Mouse (Mus musculus) adrenal gland, adult 2 months (tissue): Measurements from ENCODE around the gene Ppp2r5d. TPM values are rescaled to one million over a fixed set of nuclear protein-coding genes. Genes with fewer than 3 reads are reported as not detected.
A peak's percentile ranks its signal among the peaks of the same experiment; 100 is the strongest.

Source experiments
- DNase-seq: peaks from one replicate; pipeline ENCODE4 v3.0.0; 2021
- polyA plus RNA-seq: library from polyadenylated mRNA; depleted of rRNA; stranded (reverse); fragments of >200 nt; gene quantifications from 2 replicates; pipeline ENCODE4 v1.2.3, GENCODE M21; 2012
- total RNA-seq, 2 experiments: library from RNA; stranded (reverse); gene quantifications; 2 replicates each; pipeline ENCODE4 v1.2.3; 2021

Gene Ppp2r5d
- total and polyA plus RNA-seq, 3 experiments, result 42.6 to 50.3 (median 46.1) TPM

DNA sequence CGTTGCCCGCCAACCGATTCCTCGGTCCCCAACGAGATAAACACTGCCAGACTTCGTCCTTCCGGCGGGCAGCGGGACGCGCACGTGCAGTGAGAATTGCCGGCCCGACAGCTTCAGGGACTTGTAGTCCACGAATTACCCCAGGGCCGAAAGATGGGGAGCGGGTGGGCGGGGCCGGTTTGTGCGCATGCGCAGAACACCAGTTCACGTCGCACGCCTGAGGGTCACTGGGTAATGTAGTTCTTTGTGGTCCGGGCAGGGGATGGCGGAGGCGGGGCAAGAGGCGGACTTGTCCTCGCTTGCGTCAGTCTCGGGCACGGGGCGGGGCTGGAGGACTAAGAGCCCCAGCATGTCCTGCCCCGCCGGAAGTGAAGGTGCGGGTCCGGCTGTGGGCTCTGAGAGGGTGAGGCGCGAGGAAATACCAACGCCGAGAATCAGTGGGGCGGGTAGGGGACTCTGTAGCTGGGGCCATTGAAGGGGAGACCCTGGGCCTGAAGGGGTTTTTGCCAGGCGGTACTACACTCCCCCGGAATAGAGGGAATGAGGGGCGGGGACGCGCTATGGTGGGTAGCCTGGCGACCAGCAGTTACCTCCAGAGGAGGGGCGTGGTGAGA lies 24.0 kb downstream of the Ppp2r5d start, which contains the start of gene Klhdc3:
Klhdc3 (minus strand) TSS at position 155 of the 614 bp plus-strand sequence.
- peak; percentile 98 for DNase-seq

GRCm38 (mm10) chr17:46679843-46680759 lies 24.8 kb downstream of the Ppp2r5d start:
- no peak for DNase-seq

- DNase-seq, result no peak
Observed at GRCm38 (mm10) chr17:46678911-46679310, 26.0 kb downstream of the Ppp2r5d start.

DNA sequence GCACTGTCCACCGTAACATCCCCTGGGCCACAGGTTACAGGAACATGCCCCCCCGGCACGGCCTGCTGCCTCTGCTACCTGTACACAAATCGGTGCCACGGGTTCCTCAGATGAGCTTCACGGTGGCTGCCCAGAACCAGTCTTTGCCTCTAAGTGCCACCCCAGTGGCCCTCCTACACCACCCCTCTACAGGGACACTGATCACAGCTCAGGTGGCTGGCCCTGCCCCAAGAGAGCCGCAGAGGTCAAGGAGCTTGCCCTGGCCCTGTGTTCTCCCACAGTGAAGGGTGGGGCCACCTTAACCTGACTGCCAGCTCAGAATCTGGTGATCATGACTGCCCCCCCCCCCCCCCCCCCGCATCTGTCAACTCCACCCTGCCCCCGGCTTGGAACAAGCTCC lies 26.5 kb downstream of the Ppp2r5d start, which contains the start of gene Mea1:
Mea1 (plus strand) TSS at position 378 of the 400 bp plus-strand sequence.
- DNase-seq, result no peak

DNA sequence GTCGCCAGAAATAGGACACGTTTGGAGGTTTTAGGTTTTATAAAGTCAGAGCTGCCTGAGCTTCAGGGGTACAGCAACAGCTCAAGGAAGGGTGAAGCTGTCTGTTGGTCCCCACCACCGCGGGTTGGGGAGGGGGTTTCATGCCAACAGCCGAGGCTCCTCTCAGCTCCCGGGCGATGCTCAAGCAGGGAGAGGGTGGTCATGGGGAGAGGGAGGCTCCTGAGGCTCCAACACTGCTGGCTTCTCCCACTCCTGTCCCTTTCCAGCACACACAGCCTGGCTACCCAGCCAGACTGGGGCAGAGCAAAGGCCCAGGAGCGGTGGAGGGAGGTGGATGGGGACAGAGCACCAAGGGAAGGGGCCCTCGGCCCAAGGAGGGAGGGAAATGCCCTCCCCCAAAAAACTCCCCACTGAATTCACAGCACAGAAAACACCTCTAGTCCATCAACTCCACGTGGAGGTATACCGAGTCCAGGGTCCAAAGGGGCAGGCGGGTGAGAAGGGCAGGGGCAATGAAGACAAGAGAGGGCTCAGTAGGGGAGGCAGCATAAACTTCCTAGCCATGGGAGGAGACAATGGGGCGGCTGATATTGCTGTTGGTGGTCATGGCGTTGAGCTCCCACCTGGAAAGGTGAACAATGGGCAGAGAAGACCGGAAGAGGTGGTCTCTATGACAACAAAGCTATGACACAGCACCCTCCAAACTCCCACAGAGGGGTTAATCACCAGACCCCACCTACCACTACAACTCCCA lies 30.2 kb downstream of the Ppp2r5d start:
- DNase-seq, result no peak

DNA sequence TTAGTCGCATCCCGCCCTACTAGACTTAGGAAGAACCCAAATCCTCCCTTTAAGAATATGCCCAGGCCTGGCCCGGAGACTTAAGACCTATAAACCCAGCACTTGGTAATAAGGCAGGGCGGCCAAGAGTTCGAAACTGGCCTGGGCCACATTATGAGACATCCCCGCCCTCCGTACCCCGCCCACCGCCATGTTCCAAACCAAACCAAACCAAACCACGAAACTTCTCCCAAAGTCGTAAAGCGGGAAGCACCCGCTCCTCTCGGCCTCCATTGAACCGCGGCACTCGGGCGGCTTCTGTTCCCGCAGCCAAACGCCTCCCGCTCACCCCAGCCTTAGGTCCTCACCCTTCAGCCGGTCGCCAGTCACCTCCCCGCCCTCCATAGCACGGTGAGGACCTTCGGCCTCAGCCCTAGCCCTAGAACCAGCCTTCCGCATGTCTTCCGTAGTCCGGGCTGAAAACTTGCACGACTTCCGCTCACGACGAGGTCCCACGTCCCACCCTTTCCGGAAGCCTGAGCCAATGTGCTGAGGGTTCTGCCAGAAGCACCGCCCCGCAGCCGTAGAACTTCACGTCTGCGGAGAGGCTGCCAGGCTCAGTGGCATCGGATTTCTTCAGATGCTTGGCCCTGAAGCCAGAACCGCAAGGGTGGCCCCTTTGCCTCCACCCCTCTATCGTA lies 30.9 kb downstream of the Ppp2r5d start, which contains the start of gene Rrp36:
Rrp36 (minus strand) TSS at position 503 of the 680 bp plus-strand sequence.
- DNase-seq, result peak; percentile 94

GRCm38 (mm10) chr17:46669911-46670310 lies 35.0 kb downstream of the Ppp2r5d start:
- DNase-seq, result no peak

- DNase-seq, result peak; percentile 68
Observed at GRCm38 (mm10) chr17:46667712-46668111, 37.2 kb downstream of the Ppp2r5d start.

GRCm38 (mm10) chr17:46662730-46663129 lies 42.2 kb downstream of the Ppp2r5d start:
- DNase-seq, result no peak

DNA sequence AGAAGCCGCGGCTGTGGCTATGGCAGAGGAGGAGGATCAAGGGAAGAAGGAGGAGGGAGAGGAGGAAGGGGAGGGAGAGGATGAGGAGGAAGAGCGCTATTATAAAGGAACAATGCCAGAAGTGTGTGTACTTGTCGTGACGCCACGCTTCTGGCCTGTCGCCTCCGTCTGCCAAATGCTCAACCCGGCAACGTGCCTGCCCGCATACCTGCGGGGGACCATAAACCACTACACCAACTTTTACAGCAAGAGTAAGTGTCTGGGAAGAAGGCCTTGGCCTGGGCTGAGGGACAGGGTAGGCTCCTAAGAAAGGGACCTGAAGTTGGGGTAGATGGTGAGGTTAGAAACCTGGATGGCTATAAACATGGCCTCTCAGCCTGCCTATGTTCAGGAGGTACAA lies 42.9 kb downstream of the Ppp2r5d start:
- DNase-seq, result no peak

GRCm38 (mm10) chr17:46661351-46661750 lies 43.6 kb downstream of the Ppp2r5d start:
- no peak for DNase-seq

GRCm38 (mm10) chr17:46656054-46656453 lies 48.9 kb downstream of the Ppp2r5d start:
- no peak for DNase-seq

GRCm38 (mm10) chr17:46651755-46652547 lies 53.0 kb downstream of the Ppp2r5d start:
- DNase-seq, result no peak

- DNase-seq, result no peak
Observed at GRCm38 (mm10) chr17:46651292-46651691, 53.6 kb downstream of the Ppp2r5d start.

- peak; percentile 96 for DNase-seq
Observed at GRCm38 (mm10) chr17:46650232-46651031, 54.5 kb downstream of the Ppp2r5d start, which contains the start of gene Cul7. Gene Cul7, plus strand, starts transcription at chr17:46650337.

DNA sequence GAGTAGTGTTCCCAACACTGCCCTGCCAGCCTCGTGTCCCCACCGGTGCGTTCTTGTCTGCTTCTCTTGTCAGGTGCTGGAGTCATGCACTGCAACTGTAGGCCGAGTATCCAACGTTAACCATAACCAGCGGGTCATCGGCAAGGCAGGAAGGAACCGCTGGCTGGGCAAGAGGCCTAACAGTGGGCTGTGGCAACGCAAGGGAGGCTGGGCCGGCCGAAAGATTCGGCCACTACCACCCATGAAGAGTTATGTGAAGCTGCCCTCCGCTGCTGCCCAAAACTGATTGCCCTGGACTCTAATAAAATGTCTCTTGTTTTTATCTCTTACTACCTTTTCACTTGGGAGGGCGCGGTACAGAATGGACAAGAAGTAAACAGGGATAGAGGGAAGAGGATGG lies 55.1 kb downstream of the Ppp2r5d start:
- DNase-seq, result no peak

DNA sequence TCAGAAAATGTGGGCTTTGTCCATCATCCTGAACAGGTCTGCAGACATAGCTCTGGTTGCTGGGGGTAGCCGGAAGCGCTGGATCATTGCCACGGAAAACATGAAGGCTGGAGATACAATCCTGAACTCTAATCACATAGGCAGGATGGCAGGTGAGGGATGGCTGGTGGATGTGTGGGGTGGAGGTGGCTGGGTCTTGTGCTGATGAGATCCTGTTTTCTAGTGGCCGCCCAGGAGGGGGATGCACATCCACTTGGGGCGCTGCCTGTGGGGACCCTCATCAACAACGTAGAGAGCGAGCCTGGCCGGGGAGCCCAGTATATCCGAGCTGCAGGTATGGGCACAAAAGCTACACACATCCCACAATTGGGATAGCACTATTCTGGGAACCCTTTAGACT lies 56.5 kb downstream of the Ppp2r5d start:
- DNase-seq, result no peak

- no peak for DNase-seq
Observed at GRCm38 (mm10) chr17:46647279-46647678, 57.6 kb downstream of the Ppp2r5d start.

- DNase-seq, result no peak
Observed at GRCm38 (mm10) chr17:46646322-46646662, 58.6 kb downstream of the Ppp2r5d start.
